Mouse (Mus musculus): ENCODE results near the gene Ergic1. TPM values are rescaled to one million over a fixed set of nuclear protein-coding genes. Genes with fewer than 3 reads are reported as not detected.

Ergic1 gene
- polyA plus RNA-seq, 1 experiment from 2014 or later: 121 TPM

DNA sequence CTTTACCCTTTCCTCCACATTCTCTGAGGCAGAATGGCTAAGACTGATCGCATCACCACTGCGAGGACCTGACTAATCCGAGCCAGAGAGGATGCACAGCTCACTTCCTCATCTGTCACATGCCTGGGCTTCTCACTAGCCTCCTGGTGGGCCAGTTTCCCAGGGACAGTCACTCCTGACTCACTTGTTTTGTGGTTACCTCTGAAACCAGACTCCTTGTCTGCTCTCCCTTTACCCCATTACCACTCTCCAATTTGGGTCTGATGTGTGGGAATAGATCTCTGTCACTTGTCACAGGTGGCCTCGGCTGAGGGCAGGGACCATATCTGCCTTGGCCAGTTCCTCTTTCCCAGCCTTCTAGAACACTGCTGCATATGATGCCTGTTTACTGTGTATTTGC is 44.3 kb downstream of the Ergic1 start:
- no peak for ATAC-seq (ENCODE audit: insufficient number of reproducible peaks, insufficient read depth, low FRiP score, low TSS enrichment, low read depth)
- Histone ChIP-seq H3K4me3 (no peak overlapping the region), H3K4me2 (no peak overlapping the region), H3K27ac (no peak overlapping the region), H3K4me1 (peaks cover 22% of the 10 kb centered on the region), H3K27me3 (no peaks in the 10 kb centered on the region), H3K9ac (no peak overlapping the region), H3K9me3 (no peaks in the 10 kb centered on the region), H3K36me3 (peaks cover 36% of the 10 kb centered on the region)
- 83% methylated on average over 4 of the region's 4 CpGs for WGBS

DNA sequence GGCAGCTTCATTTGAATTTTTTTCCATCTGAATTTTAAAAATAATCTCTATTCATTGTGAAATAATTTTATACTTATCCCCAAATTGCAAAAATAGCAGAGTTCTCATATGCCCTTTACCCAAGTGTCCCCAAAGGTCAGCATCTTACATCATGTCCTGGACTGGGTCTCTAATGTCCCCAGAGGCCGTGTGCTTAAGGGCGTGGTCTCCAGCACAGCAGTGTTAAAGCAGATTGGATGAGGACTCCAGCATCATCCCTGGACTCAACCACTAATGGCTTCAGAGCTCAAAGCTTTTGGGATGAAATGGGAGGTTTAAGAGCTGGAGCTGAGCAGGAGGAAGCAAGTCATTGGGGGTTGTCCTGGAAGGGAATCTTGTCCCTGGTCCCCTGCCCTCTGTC is 45.2 kb downstream of the Ergic1 start:
- Histone ChIP-seq H3K27me3 (no peaks in the 10 kb centered on the region), H3K4me3 (no peak overlapping the region), H3K9me3 (no peaks in the 10 kb centered on the region), H3K27ac (no peak overlapping the region), H3K4me1 (peaks cover 18% of the 10 kb centered on the region), H3K9ac (no peak overlapping the region), H3K36me3 (peaks cover 36% of the 10 kb centered on the region), H3K4me2 (no peak overlapping the region)
- WGBS: 83% methylated on average over 2 of the region's 2 CpGs
- ATAC-seq (ENCODE audit: insufficient number of reproducible peaks, insufficient read depth, low FRiP score, low TSS enrichment, low read depth): no peak

DNA sequence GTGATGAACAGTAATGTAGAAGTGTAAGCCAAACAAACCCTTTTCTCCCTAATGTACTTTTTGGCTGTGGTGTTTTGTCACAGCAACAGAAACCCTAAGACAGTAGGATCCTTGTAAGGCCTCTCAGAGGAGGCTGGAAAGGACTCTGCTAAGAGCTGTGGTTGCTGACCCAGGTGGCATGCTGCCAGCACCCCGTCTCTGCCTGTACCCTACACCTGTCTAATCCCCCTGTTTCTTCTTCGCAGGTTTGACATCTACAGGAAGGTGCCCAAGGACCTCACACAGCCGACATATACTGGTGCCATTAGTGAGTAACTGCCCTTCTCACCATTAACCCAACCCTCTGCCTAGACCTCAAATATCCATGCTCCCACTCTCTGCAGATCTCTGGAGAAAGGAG is 47.1 kb downstream of the Ergic1 start:
- Histone ChIP-seq H3K27me3 (no peaks in the 10 kb centered on the region), H3K4me3 (no peak overlapping the region), H3K4me2 (no peak overlapping the region), H3K9ac (no peak overlapping the region), H3K9me3 (no peaks in the 10 kb centered on the region), H3K4me1 (no peaks in the 10 kb centered on the region), H3K27ac (no peak overlapping the region), H3K36me3 (peaks cover 37% of the 10 kb centered on the region)
- WGBS: 91% methylated on average over 3 of the region's 3 CpGs
- no peak for ATAC-seq (ENCODE audit: insufficient number of reproducible peaks, insufficient read depth, low FRiP score, low TSS enrichment, low read depth)

DNA sequence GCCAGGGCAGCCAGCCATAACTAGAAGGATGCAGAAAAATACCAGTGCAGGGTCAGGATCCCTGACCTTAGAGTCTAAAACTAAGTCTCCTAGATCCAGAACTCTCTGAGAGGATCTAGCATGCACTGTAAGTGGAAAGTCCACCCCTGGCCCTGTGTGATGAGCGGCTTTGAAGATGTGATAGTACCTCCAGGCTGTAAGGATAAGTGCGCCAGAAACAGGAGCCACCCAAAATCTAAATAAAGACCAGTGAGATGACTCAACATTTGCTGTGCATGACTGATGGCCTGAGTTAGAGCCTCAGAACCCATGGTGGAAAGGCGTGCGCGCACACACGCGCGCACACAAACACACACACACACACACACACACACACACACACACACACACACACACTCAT is 47.6 kb downstream of the Ergic1 start:
- ATAC-seq (ENCODE audit: insufficient number of reproducible peaks, insufficient read depth, low FRiP score, low TSS enrichment, low read depth): no peak
- Histone ChIP-seq H3K27ac (no peak overlapping the region), H3K36me3 (peaks cover 40% of the 10 kb centered on the region), H3K4me3 (no peak overlapping the region), H3K9ac (no peak overlapping the region), H3K27me3 (no peaks in the 10 kb centered on the region), H3K9me3 (no peaks in the 10 kb centered on the region), H3K4me2 (no peak overlapping the region), H3K4me1 (peaks cover 4% of the 10 kb centered on the region)
- 96% methylated on average over 8 of the region's 8 CpGs for WGBS

DNA sequence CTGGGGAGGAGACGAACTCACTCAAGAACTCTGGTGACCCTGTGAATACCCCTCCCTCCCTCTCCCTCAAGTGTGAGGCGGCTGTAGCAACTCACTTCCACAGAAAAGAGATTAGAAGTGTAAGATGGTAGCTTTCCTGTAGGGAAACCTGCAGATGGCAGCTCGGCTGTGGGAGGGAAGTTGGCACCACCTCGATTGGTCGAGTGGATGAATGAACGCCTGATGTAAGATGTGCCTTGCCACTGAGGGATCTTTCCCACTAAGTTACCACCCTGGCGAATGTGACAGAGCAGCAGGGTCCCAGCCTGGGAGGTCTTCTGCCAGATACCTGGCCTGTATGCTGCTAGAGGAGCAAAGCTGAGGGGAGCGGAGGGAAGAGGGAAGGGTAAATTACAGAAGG is 48.5 kb downstream of the Ergic1 start:
- Histone ChIP-seq H3K27me3 (no peaks in the 10 kb centered on the region), H3K9ac (no peak overlapping the region), H3K4me2 (no peak overlapping the region), H3K4me1 (peaks cover 14% of the 10 kb centered on the region), H3K27ac (no peak overlapping the region), H3K9me3 (no peaks in the 10 kb centered on the region), H3K4me3 (no peak overlapping the region), H3K36me3 (peaks cover 49% of the 10 kb centered on the region)
- WGBS: 91% methylated on average over 8 of the region's 8 CpGs
- ATAC-seq (ENCODE audit: insufficient number of reproducible peaks, insufficient read depth, low FRiP score, low TSS enrichment, low read depth): no peak

DNA sequence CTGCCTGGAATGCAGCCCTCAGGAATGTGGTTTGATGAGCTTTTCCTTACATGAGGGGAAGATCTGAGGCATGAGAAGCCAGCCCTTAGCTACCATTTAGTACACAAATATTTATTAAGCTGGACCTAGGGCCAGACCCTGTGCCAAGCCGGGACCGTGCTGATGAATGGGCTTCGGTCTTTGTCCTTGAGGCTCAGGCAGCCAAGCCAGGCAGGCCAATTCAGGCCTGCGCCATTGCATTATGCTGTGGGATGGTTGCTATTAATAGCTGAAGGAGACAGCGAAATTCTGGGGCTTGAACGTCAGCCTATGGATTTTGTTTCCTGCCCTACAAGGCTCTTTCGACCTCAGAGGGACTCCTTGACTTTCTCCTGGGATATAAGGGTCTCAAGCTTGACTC is 50.0 kb downstream of the Ergic1 start:
- ATAC-seq (ENCODE audit: insufficient number of reproducible peaks, insufficient read depth, low FRiP score, low TSS enrichment, low read depth): no peak
- 74% methylated on average over 7 of the region's 7 CpGs for WGBS
- H3K36me3 ChIP-seq: peaks cover 54% of the 10 kb centered on the region
- H3K4me2 ChIP-seq: no peak overlapping the region
- H3K27me3 ChIP-seq: no peaks in the 10 kb centered on the region
- H3K9me3 ChIP-seq: no peaks in the 10 kb centered on the region
- H3K27ac ChIP-seq: no peak overlapping the region; the same call in 1 of the 2 replicates
- H3K4me3 ChIP-seq: no peak overlapping the region
- H3K9ac ChIP-seq: no peak overlapping the region
- peaks cover 14% of the 10 kb centered on the region for H3K4me1 ChIP-seq

DNA sequence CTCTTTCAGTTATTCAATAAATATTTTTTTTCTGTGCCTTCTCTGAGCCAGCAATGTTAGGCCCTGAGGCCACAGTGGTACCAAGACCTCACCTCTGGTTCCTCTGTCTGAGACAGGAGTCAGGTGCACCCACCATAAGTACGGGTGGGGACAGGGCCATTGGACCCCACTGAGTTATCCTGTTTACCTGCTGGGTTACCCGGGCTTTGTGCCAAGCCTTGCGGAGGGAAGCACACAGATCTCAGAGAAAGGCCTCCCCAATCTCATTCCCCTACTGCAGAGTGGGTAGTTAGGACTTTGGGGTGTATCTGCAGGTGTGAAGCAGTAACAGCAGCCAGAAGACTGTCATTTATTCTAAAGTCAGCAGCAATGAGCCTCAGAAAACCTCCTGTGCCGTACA is 50.6 kb downstream of the Ergic1 start:
- Histone ChIP-seq H3K4me1 (peaks cover 14% of the 10 kb centered on the region), H3K4me2 (no peak overlapping the region), H3K36me3 (peaks cover 56% of the 10 kb centered on the region), H3K27ac (no peak overlapping the region), H3K9me3 (no peaks in the 10 kb centered on the region), H3K9ac (no peak overlapping the region), H3K4me3 (no peak overlapping the region), H3K27me3 (no peaks in the 10 kb centered on the region)
- WGBS: 84% methylated on average over 4 of the region's 4 CpGs
- ATAC-seq (ENCODE audit: insufficient number of reproducible peaks, insufficient read depth, low FRiP score, low TSS enrichment, low read depth): no peak

DNA sequence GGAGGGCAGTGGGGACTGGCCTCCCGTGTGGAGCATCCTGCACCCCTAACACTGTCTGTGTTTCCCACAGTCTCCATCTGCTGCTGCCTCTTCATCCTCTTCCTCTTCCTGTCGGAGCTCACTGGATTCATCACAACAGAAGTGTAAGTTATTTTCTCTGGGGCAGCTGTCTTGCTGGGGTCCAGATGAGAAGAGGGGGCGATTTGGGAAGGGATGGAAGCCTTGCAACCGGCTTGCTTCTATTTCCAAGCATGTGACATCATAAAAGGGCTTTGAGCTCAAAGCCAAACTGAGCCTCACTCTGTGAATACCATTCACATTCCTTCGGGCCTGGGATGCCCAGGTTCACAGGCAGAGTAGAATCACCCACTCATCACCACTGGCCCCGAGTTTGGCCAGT is 53.0 kb downstream of the Ergic1 start:
- peaks cover 14% of the 10 kb centered on the region for H3K4me1 ChIP-seq
- H3K4me2 ChIP-seq: no peak overlapping the region
- H3K36me3 ChIP-seq: peaks cover 66% of the 10 kb centered on the region
- H3K27ac ChIP-seq: peak overlapping the region; percentile 66
- H3K4me3 ChIP-seq: no peak overlapping the region
- ATAC-seq (ENCODE audit: insufficient number of reproducible peaks, insufficient read depth, low FRiP score, low TSS enrichment, low read depth): no peak
- no peaks in the 10 kb centered on the region for H3K9me3 ChIP-seq
- H3K9ac ChIP-seq: no peak overlapping the region
- no peaks in the 10 kb centered on the region for H3K27me3 ChIP-seq
- WGBS: 73% methylated on average over 6 of the region's 6 CpGs

DNA sequence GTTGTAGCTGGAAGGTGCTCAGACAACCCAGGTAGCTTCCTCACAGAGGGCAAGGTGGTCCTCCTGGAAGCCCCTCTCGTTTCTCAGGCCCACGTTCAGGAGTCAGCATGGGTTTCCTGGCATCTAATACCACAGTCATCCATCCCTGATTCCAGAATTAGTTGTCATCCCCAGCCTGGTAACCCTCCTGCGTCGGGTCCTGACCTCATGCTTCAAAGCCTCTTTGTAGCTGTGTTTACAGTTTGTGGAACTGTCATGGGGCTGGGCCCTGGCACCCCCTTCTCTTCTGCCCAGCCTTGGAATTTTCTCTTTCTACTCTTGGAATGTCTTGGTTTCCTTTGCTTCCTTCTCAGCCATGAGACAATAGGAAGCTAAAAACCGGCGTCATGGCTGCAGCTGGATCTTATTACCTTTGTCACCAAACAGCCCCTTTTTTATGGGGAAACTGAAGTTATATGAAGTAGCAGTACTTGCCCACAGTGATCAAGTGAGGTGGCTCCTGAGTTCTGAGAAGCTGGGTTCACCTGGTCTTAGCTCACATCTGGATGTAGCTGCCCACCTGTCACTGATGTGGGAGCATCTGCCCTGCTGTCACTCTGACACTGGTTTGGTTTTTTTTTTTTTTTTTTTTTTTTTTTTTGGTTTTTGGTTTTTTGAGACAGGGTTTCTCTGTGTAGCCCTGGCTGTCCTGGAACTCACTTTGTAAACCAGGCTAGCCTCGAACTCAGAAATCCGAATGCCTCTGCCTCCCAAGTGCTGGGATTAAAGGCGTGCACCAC is 53.6 kb downstream of the Ergic1 start:
- 67% methylated on average over 9 of the region's 9 CpGs for WGBS

DNA sequence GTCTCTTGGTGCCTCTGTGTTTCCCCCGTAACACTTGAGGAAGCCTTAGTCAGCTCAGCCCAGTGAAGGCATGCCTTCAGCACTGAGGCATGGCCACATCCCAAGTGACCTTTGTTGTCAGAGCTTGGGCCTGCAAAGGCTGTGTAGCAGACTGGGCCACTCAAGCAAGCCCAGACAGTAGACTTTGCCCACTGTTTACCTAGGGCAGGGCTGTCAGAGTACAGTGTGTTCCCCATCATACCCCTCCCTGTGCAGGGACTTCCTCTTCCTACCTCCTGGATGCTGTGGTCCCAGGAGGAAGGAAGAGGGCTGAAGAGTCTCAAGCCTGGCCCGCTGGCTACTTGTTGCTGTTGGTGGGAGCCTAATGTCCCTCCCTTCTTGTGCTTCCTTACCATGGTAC is 55.4 kb downstream of the Ergic1 start:
- no peak overlapping the region for H3K4me3 ChIP-seq
- no peak overlapping the region for H3K4me2 ChIP-seq
- no peaks in the 10 kb centered on the region for H3K9me3 ChIP-seq
- no peak overlapping the region for H3K27ac ChIP-seq
- no peaks in the 10 kb centered on the region for H3K27me3 ChIP-seq
- peaks cover 61% of the 10 kb centered on the region for H3K36me3 ChIP-seq
- H3K9ac ChIP-seq: no peak overlapping the region
- 92% methylated on average over 2 of the region's 2 CpGs for WGBS
- no peak for ATAC-seq (ENCODE audit: insufficient number of reproducible peaks, insufficient read depth, low FRiP score, low TSS enrichment, low read depth)
- H3K4me1 ChIP-seq: peaks cover 14% of the 10 kb centered on the region

More for the DNA sequence above, 53.6 kb downstream of the Ergic1 start:
- Histone ChIP-seq H3K27me3 (no peaks in the 10 kb centered on the region), H3K4me2 (no peak overlapping the region), H3K9ac (no peak overlapping the region), H3K36me3 (peaks cover 66% of the 10 kb centered on the region), H3K9me3 (no peaks in the 10 kb centered on the region), H3K27ac (peak overlapping the region; percentile 66), H3K4me1 (peaks cover 14% of the 10 kb centered on the region), H3K4me3 (no peak overlapping the region)
- no peak for ATAC-seq (ENCODE audit: insufficient number of reproducible peaks, insufficient read depth, low FRiP score, low TSS enrichment, low read depth)

DNA sequence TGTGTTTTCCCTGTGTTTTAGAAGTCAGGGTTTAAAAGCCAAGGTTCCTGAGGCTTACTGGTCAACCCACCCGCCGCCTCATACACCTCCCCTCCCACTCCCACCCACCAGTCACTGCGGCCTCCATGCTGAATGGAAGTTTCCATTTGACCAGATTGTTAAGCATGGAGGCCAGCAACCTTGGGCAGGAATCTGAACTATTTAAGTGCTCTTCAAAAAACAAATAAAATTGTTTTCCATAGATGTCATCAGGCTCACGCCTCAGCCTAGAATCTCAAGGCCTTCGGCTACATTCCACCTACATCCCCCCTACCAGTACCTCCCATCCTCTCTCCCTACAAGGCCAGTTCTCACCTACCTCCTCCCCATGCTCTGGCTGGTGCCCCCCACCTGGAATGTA is 57.2 kb downstream of the Ergic1 start:
- H3K4me2 ChIP-seq: no peak overlapping the region
- no peak overlapping the region for H3K27ac ChIP-seq
- 94% methylated on average over 5 of the region's 5 CpGs for WGBS
- peaks cover 13% of the 10 kb centered on the region for H3K4me1 ChIP-seq
- ATAC-seq (ENCODE audit: insufficient number of reproducible peaks, insufficient read depth, low FRiP score, low TSS enrichment, low read depth): no peak
- H3K9ac ChIP-seq: no peak overlapping the region
- no peaks in the 10 kb centered on the region for H3K9me3 ChIP-seq
- no peaks in the 10 kb centered on the region for H3K27me3 ChIP-seq
- no peak overlapping the region for H3K4me3 ChIP-seq
- peaks cover 69% of the 10 kb centered on the region for H3K36me3 ChIP-seq

DNA sequence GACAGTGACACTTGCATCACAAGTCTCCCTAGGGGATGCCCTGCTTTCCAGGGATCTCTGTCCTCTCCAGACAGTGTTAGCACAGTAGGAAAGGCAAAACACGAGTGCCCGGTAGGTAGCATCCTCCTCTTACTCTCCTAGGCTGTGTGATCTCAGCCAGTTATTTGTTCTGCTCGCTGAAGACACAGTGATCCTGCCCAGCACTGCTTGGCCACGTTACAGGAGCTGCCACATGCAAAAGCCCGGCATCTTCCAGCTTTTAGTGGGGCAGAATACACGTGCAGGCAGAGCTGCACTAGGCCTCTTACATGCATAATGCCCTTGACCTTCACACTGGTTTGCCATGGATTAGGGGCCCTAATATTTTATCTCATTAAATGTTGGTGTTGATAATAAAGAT is 58.3 kb downstream of the Ergic1 start:
- H3K36me3 ChIP-seq: peaks cover 71% of the 10 kb centered on the region
- peaks cover 3% of the 10 kb centered on the region; the same call in 1 of the 2 replicates for H3K4me1 ChIP-seq
- 89% methylated on average over 6 of the region's 6 CpGs for WGBS
- no peaks in the 10 kb centered on the region for H3K9me3 ChIP-seq
- no peak for ATAC-seq (ENCODE audit: insufficient number of reproducible peaks, insufficient read depth, low FRiP score, low TSS enrichment, low read depth)
- H3K27me3 ChIP-seq: no peaks in the 10 kb centered on the region
- no peak overlapping the region for H3K9ac ChIP-seq
- no peak overlapping the region for H3K27ac ChIP-seq
- H3K4me3 ChIP-seq: no peak overlapping the region
- no peak overlapping the region for H3K4me2 ChIP-seq
